Mouse (Mus musculus): ENCODE data around the gene Rilpl1.
A peak's percentile ranks its signal among the peaks of the same experiment; 100 is the strongest.

The Rilpl1 gene

DNA sequence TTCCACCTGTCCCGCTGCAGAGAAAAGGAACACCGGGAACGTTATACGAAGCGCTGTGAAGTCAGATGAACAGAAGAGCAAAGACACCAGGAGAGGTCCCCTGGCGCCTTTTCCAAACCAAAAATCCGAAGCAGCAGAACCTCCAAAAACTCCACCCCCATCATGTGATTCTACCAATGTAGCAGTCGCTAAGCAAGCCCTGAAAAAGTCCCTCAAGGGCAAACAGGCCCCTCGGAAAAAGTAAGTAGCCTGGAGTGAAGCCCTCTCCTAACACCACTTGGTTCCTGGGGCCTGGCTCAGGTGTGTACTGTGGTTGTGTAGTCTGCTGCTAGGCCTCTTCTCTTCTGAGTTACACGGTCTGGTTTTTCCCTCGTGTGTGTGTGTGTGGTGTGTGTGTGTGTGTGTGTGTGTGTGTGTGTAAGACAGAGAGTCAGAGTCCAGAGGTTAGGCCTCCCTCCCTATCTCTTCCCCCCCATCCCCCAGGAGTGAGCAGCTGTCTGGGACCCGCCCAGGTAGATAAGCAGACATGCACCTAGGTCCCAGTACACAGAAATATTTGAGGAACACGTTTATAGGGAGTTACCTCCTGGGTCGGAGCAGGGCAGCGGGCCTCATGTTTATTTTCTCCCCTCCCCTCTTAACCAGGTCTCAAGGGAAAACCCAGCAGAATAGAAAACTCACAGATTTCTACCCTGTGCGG is 80.4 kb downstream of the Rilpl1 start:
- no peak for DNase-seq

GRCm38 (mm10) chr5:124450051-124450450 is 81.1 kb downstream of the Rilpl1 start:
- DNase-seq = no peak

GRCm38 (mm10) chr5:124449494-124449893 is 81.7 kb downstream of the Rilpl1 start:
- peak; percentile 43 for DNase-seq

DNA sequence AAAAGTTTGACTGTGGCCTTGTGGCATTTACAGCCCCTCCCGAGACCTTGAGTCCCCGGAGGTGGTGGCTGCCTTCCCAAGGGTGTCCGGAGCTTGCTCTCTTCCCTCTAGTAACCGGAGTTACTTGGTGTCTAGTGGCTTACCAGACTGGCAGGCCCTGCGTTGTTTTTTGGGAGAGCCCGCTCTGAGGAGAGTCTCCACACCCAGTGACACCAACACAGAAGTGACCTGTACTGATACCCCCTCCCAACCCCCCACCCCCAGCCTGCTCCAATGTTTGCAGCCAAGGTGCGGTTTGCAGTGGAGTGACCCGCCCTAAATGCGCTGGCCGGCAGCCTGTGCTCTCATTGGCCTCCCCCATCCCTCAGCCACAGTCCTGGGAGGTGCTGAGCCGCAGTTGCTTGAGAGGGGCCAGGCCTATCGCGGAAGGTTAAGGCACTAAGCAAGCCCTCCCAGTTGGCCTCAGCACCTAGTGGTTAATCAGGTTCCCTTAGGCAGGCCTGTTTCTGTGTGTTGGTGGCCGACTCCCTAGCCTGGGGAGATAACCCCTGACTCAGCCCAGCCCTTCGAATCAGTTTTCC is 84.8 kb downstream of the Rilpl1 start:
- DNase-seq = peak; percentile 84

GRCm38 (mm10) chr5:124445621-124446293 is 85.4 kb downstream of the Rilpl1 start:
- peak; percentile 35 for DNase-seq

GRCm38 (mm10) chr5:124444661-124445561 is 86.3 kb downstream of the Rilpl1 start:
- peak; percentile 80 for DNase-seq

GRCm38 (mm10) chr5:124444208-124444607 is 87.0 kb downstream of the Rilpl1 start:
- no peak for DNase-seq

All from lung, postnatal 36 days (tissue).